13 mouse cellular contexts compared by ENCODE assay signal in the genomic region with DNA sequence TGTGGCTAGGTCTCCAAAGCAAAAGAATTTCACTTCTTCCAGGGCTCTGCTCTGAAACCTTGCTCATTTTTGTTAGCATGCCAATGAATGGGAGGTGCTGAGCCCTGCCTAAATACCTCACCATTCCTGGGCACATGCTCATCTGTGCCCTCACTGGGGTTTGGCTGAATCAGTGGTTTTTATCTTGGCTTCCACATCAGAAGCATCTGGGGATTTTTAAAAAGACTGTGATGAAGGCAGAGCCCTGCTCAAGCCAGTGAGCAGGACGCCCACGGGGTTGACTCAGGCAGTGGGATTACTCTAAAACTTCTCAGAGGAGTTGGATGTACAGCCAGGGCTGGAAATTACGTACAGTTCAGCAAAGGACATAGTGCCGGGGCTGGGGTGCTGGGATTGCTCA. TPM values are rescaled to one million over a fixed set of nuclear protein-coding genes. Genes with fewer than 3 reads are reported as not detected.
DNase-seq lines count a peak whose midpoint lies in the region; ATAC-seq and TF ChIP-seq lines count a peak whose summit lies in the region.
"Had no signal": no experiment of that assay in that cellular context is flagged by ENCODE, and none has a peak within 500 bp of the region (broad histone marks: within the 10 kb centered on the region; RNA-seq: fewer than 3 reads in every experiment).

No protein-coding gene starts in this region.

- H3K79me3 ChIP-seq in C2C12 (ENCODE audit: low read depth): peaks cover 13% of the 10 kb centered on the region

- TF ChIP-seq CTCF in C2C12 (IDR thresholded peaks at IDR 0.05; ENCODE audit: control insufficient read depth, insufficient read depth, insufficient read length): no peak

- peak; percentile 29 to 54 for DNase-seq in left cerebral cortex, adult 18-20 months (ENCODE audit: low spot score in 2 of 2)
- DNase-seq in left cerebral cortex, postnatal 10 days (ENCODE audit: extremely low spot score in 1 of 2, low spot score in 2 of 2): no peak
- DNase-seq in cerebellum, adult 11 months: no peak
- DNase-seq in thymus, postnatal 0 days (ENCODE audit: low spot score): no peak
- DNase-seq: cerebellum, adult 9-11 months; kidney, adult 2 months; thymus, postnatal 4 days had no signal

- H3K27ac ChIP-seq in midbrain, embryonic 15.5 days: no peak overlapping the region

- no peaks in the 10 kb centered on the region for H3K27me3 ChIP-seq in C2C12 (ENCODE audit: control insufficient read depth, insufficient read depth, insufficient read length)
- no peaks in the 10 kb centered on the region for H3K27me3 ChIP-seq in midbrain, embryonic 15.5 days (replicated peaks)
- H3K27me3 ChIP-seq: megakaryocyte, embryonic 14.5 days had no signal

- no peaks in the 10 kb centered on the region for H3K9me3 ChIP-seq in midbrain, embryonic 15.5 days

- ATAC-seq in CD4-positive, CD25-positive, alpha-beta regulatory T cell, adult 4 months: peak; percentile 74
- ATAC-seq in inflammation-experienced regulatory T-cells, adult 6 months: peak; percentile 67
- ATAC-seq in midbrain, embryonic 15.5 days (replicated peaks): no peak

- H3K4me1 ChIP-seq in midbrain, embryonic 15.5 days: peaks cover 7% of the 10 kb centered on the region; the same call in 1 of the 2 replicates

- H3K9ac ChIP-seq in midbrain, embryonic 15.5 days: no peak overlapping the region

- H3K79me2 ChIP-seq in C2C12 (ENCODE audit: control insufficient read depth, insufficient read depth): peaks cover 39% of the 10 kb centered on the region

- H3K36me3 ChIP-seq in C2C12 (ENCODE audit: control insufficient read depth, insufficient read depth): peaks cover 4% of the 10 kb centered on the region
- no peaks in the 10 kb centered on the region for H3K36me3 ChIP-seq in midbrain, embryonic 15.5 days (replicated peaks)

- intact Hi-C loops in left cerebral cortex, postnatal 10 days (cut with DNase I): no loop called here

- no peak overlapping the region for H3ac ChIP-seq in C2C12 (ENCODE audit: control insufficient read depth, insufficient read length, low read depth)

- no peak overlapping the region for H3K4me3 ChIP-seq in C2C12 (ENCODE audit: insufficient read depth, poor library complexity, severe bottlenecking)
- H3K4me3 ChIP-seq in midbrain, embryonic 15.5 days: no peak overlapping the region
- H3K4me3 ChIP-seq: megakaryocyte, embryonic 14.5 days had no signal

- H3K4me2 ChIP-seq in midbrain, embryonic 15.5 days: no peak overlapping the region
- H3K4me2 ChIP-seq: liver, embryonic 11.5 days had no signal

- 72% methylated on average over 4 of the region's 4 CpGs for WGBS in midbrain, embryonic 15.5 days

TF ChIP-seq in C2C12, 6 proteins besides CTCF, POLR2A, EP300 and RAD21:
- TF ChIP-seq MYOG (IDR thresholded peaks at IDR 0.05; ENCODE audit: control insufficient read depth, extremely low read depth, insufficient read length) (no peak), FOSL1 (IDR thresholded peaks at IDR 0.05; ENCODE audit: insufficient read depth, low read length, poor library complexity, severe bottlenecking) (peak; percentile 25), USF1 (IDR thresholded peaks at IDR 0.05; ENCODE audit: low read depth) (peak; percentile 47), CEBPB (IDR thresholded peaks at IDR 0.05; ENCODE audit: low read depth) (no peak), MAX (IDR thresholded peaks at IDR 0.05) (peak; percentile 48)

RNA-seq across cellular contexts. Expression of gene Tgfbr2, which starts 22.3 kb away (rescaled TPM):
- total RNA-seq in left cerebral cortex, adult 18-20 months (2021): 10 to 100 TPM; 12.4 to 13.1 TPM
- total RNA-seq in left cerebral cortex, postnatal 10 days (2021): 10 to 100 TPM; 10.3 to 14.2 TPM
- polyA plus RNA-seq in C2C12 (2012; fragmentation: generic; extraction: Trizol): 15.3 TPM
- 10 to 100 TPM; 24.3 to 26.3 TPM for polyA plus RNA-seq in CD4-positive, CD25-positive, alpha-beta regulatory T cell, adult 4 months (2017; shearing (Covaris generic))
- polyA plus RNA-seq in inflammation-experienced regulatory T-cells, adult 6 months (2017; shearing (Covaris generic)): 10 to 100 TPM; 24.7 to 31.6 (median 26.3) TPM
- 8.5 and 9.0 TPM in 2 replicates for polyA plus RNA-seq in midbrain, embryonic 15.5 days (2015; fragmentation: Nextera tagmentation; extraction: Ambion mirVana)
- polyA plus RNA-seq in thymus, postnatal 0 days (2015; fragmentation: Nextera tagmentation; extraction: Ambion mirVana): 21.0 and 22.0 TPM in 2 replicates

Comparison
In these comparisons a context has a peak if more than half of its experiments do, and no peak if none do; other contexts are left out.
1. DNase-seq: peak in left cerebral cortex, adult 18-20 months (2 of 2); none in left cerebral cortex, postnatal 10 days (0 of 2), cerebellum, adult 11 months (single experiment) and thymus, postnatal 0 days (single experiment).